Mouse (Mus musculus): ENCODE results near the gene Usp21. TPM values are rescaled to one million over a fixed set of nuclear protein-coding genes. Genes with fewer than 3 reads are reported as not detected.

Usp21 gene
- total and polyA plus RNA-seq, 3 experiments: 10.0 to 66.4 TPM; not detected in 1

- peaks cover 0 to 3% of the 10 kb centered on the region in 2 experiments; a peak in 1 of 4 replicates for H3K27me3 ChIP-seq (ENCODE audit: control insufficient read depth in 1 of 2, insufficient read depth in 2 of 2, low read length in 2 of 2)
- no peak overlapping the region for H3K9ac ChIP-seq (ENCODE audit: control insufficient read depth, low read depth, low read length, poor library complexity, severe bottlenecking)
- no peak for DNase-seq (ENCODE audit: low read depth, low spot score)
- H3K4me1 ChIP-seq (ENCODE audit: control insufficient read depth in 1 of 2, insufficient read depth in 2 of 2, low read length in 2 of 2): peaks cover 0 to 9% of the 10 kb centered on the region in 2 experiments; a peak in 2 of 4 replicates
- peaks cover 1% of the 10 kb centered on the region; the same call in 1 of the 2 replicates for H3K79me2 ChIP-seq (ENCODE audit: control insufficient read depth, insufficient read depth, low read length, poor library complexity)
- no peak overlapping the region for H3K27ac ChIP-seq (ENCODE audit: control insufficient read depth, low read depth, low read length)
- H3K4me3 ChIP-seq (ENCODE audit: control insufficient read depth in 1 of 2, insufficient read depth in 1 of 2, low read depth in 2 of 2, low read length in 2 of 2): no peak overlapping the region
- no peaks in the 10 kb centered on the region for H3K36me3 ChIP-seq (ENCODE audit: control insufficient read depth in 1 of 2, insufficient read depth in 2 of 2, low read length in 2 of 2)
- no peaks in the 10 kb centered on the region for H3K9me3 ChIP-seq (replicated peaks; ENCODE audit: insufficient read depth, low read length)
- TF ChIP-seq USF2 (IDR thresholded peaks at IDR 0.05; ENCODE audit: borderline replicate concordance in 1 of 2, insufficient read depth in 1 of 2, low read depth in 1 of 2, low read length in 2 of 2) (no peak), KAT2A (conservative IDR thresholded peaks at IDR 0.05; ENCODE audit: low read depth, low read length) (no peak), ZMIZ1 (IDR thresholded peaks at IDR 0.05; ENCODE audit: low read depth, low read length) (no peak)
Observed at GRCm38 (mm10) chr1:171251594-171252324, 36.0 kb downstream of the Usp21 start.

- Histone ChIP-seq H3K9ac (ENCODE audit: control insufficient read depth, low read depth, low read length, poor library complexity, severe bottlenecking) (no peak within 1 kb of the TSS), H3K4me1 (ENCODE audit: control insufficient read depth in 1 of 2, insufficient read depth in 2 of 2, low read length in 2 of 2) (peaks cover 2 to 15% of the 10 kb centered on the region in 2 experiments; a peak in 3 of 4 replicates), H3K36me3 (ENCODE audit: control insufficient read depth in 1 of 2, insufficient read depth in 2 of 2, low read length in 2 of 2) (peaks cover 0 to 4% of the 10 kb centered on the region in 2 experiments; a peak in 2 of 4 replicates), H3K4me3 (ENCODE audit: control insufficient read depth in 1 of 2, insufficient read depth in 1 of 2, low read depth in 2 of 2, low read length in 2 of 2) (no peak within 1 kb of the TSS), H3K9me3 (replicated peaks; ENCODE audit: insufficient read depth, low read length) (no peaks in the 10 kb centered on the region), H3K27ac (ENCODE audit: control insufficient read depth, low read depth, low read length) (no peak within 1 kb of the TSS), H3K79me2 (ENCODE audit: control insufficient read depth, insufficient read depth, low read length, poor library complexity) (peaks cover 9% of the 10 kb centered on the region), H3K27me3 (ENCODE audit: control insufficient read depth in 1 of 2, insufficient read depth in 2 of 2, low read length in 2 of 2) (peaks cover 0 to 3% of the 10 kb centered on the region in 2 experiments; a peak in 1 of 4 replicates)
- TF ChIP-seq RAD21 (IDR thresholded peaks at IDR 0.05; ENCODE audit: low read depth, low read length) (no peak), MAX (IDR thresholded peaks at IDR 0.05; ENCODE audit: low read length) (no peak), NELFE (IDR thresholded peaks at IDR 0.05; ENCODE audit: low read depth, low read length) (no peak), ZC3H11A (IDR thresholded peaks at IDR 0.05; ENCODE audit: low read depth, low read length) (no peak), SIN3A (IDR thresholded peaks at IDR 0.05; ENCODE audit: low read length) (no peak), TBP (IDR thresholded peaks at IDR 0.05; ENCODE audit: low read depth, low read length) (no peak), MYC (IDR thresholded peaks at IDR 0.05; ENCODE audit: low read depth, low read length) (no peak), ZMIZ1 (IDR thresholded peaks at IDR 0.05; ENCODE audit: low read depth, low read length) (no peak), USF2 (IDR thresholded peaks at IDR 0.05; ENCODE audit: borderline replicate concordance in 1 of 2, insufficient read depth in 1 of 2, low read depth in 1 of 2, low read length in 2 of 2) (no peak), POLR2A (IDR thresholded peaks at IDR 0.05; ENCODE audit: control insufficient read depth in 1 of 2, insufficient read depth in 1 of 2, low read depth in 1 of 2, low read length in 2 of 2, poor library complexity in 1 of 2) (no peak), USF1 (IDR thresholded peaks at IDR 0.05; ENCODE audit: low read depth, low read length) (no peak), MAZ (IDR thresholded peaks at IDR 0.05; ENCODE audit: low read depth, low read length) (no peak)
- no peak for DNase-seq (ENCODE audit: low read depth, low spot score)
Observed at GRCm38 (mm10) chr1:171250680-171251593, 36.9 kb downstream of the Usp21 start, which contains the start of gene Ndufs2. TSS of gene Ndufs2 (minus strand) at chr1:171251388.
